Mouse (Mus musculus) adrenal gland, postnatal 36 days (tissue): Measurements from ENCODE around the gene Col18a1. TPM values are rescaled to one million over a fixed set of nuclear protein-coding genes. Genes with fewer than 3 reads are reported as not detected.

Source experiments
- DNase-seq, 2 experiments: peaks; one replicate each; pipeline ENCODE4 v3.0.0; 2021; ENCODE audit warnings: mixed read lengths in 1 of 2
- total RNA-seq, 2 experiments: library from RNA; stranded (reverse); gene quantifications; 2 replicates each; pipeline ENCODE4 v1.2.3; 2021

Col18a1 gene
- total RNA-seq, 2 experiments from 2014 or later: 22.9 to 44.0 TPM

DNA sequence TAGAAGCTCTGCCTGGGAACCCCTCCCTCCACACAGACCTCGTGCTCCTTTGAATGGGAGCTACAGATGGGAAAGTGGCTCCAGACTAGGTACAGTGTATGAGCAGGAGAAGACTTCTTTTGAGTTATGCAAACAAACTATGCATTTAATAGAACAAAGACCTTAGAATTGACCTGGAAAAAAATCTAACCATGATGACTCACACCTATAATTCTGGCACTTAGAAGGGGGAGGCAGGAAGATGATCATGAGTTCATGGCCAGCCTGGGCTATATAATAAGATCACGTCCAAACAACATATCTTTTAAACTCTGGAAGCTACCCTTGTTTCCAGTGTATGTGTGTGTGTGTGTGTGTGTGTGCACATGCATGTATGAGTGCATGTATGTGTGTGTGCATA lies 149.3 kb downstream of the Col18a1 start:
- DNase-seq: no peak

DNA sequence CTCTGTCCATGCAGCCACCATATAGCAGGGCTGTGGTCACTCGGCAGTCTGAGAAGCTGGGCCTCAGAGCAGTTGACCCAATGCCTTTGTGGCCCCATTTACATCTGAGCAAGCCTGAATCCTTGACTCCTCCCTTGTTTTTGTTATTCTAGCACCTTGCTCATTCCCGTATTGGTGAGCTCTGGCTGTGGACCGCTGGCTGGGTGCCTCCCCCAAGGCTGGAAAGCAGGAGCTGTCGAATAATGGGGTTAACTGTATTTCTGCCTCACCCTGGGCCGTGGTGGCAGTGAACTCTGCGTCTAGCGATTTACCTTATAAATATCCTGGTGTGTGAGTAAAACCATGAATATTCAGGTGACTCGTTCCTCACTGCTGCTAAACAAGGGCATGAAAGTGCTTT lies 149.8 kb downstream of the Col18a1 start:
- DNase-seq: no peak

DNA sequence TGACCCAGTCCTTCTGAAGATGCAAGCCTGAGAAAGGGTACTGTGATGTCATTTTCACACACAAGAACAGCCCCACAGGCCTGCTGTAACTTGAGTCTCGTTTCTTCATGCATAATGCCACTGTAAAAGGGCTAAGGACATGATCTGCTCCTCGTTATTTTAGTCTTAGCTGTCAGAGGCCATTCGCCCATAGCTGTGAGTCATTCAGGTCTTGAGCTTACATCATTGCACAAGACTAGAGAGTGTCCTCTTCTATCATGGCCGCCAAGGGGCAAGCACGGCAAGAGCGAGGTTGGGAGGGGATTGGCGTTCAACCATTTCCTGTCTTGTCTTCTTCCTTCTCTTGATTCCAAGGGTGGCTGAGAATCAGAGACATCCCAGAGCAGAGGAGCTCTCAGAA lies 150.3 kb downstream of the Col18a1 start:
- no peak for DNase-seq

DNA sequence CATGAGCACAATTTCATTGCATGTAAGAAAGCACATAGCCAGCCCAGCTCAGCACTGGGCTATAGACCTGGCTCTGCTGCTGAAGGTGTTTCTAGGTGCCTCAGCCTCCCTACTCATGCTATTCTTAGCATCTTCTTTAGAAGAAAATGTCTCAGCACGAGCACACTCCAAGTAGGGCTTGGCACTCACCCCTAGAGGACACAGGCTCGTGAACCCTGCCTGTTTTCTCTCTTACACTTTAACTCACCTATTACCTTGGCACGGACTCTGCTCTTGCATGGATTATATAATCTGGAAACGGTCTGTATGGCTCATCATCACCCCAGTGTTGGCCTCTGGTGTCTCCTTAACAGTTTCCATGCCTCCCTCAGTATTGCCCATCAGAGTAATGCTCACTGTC lies 154.7 kb downstream of the Col18a1 start:
- DNase-seq: no peak

DNA sequence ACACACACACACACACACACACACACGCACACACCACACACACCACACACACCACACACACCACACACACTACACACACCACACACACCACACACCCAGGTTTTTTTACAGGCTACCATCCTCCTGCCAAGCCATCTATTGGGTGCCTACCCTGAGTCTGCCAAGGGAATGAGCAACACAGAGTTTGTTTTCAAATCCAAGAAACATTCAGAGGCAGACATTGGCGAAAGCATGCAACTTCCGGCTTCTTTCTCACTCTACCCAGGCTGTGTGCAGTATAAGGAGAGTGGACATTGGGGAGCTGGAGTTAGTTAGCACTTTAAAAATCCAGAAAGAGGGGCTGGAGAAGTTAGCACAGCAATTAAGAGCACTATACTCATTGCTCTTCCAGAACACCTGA lies 157.7 kb downstream of the Col18a1 start:
- no peak for DNase-seq

DNA sequence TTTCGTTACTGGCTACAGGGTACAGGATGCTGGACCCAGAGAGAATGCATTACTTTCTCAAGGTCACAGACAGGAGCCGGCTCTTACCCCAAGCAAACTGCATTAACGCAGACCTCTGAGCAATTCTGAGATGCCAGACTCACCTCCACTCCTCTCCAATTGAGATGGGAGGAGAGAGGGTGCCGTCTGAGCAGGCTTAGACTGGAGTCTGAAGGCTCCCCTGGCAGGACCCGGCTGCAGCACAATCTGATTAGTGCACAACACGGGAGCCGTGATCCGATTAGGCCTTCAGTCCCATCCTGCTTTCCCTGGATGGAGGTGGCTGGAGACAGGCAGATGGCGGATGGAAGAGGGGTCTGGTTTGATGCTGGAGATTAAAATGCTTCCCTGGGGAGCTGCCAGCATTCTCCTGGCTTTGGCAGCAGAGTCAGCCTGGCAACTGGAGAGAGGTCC lies 158.2 kb downstream of the Col18a1 start:
- DNase-seq: peak; percentile 61 to 64

DNA sequence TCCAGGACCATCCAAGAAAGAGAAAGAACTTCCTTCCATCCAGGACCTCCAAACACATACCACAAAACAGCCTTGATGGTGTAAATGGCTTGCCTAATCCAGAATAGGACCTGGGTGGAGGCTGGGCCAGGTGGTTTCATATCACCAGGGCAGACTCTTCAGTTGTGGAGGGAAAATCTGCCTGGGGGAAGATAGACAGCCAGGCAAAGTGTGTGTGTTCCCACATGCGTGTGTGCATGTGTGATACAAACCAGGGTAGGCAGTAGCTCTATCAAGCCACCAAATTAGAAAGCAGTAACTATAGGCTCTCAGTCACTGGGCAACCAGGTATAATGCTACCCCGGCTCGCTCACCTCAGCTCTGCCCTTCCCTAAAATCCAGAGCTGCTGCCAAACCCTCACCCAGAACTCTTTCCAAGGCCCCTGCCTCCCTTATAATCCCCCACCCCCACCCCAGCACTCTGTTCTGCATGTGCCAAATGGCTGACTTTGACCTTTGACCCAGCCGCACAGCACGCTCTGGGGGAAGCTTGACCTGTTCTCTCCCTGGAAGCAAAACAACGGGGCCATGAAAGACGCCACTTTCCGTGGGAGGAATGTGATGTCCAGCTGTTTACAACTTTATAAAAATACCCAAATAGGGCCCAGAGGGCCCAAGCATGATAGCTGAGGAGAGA lies 158.8 kb downstream of the Col18a1 start:
- DNase-seq: peak in 1 of 2 experiments; percentile 40

DNA sequence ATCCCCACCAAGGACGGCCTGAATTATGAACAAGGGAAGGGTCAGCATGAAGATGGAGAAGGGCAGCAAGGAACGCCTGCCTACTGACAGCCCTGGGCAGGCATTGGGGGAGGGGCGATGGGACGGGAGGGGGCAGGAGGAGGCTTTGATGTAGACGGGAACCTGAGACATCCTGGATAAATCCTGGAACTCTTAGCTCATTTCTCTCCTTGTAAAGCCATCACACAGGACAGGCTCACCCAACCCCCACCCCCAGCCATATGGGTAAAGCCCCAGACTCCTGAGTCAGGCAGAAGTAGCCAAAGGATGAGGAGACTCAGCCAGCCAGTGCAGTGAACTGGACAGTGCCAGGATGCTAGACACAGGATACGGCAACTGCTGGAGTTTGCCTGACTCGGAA lies 161.4 kb downstream of the Col18a1 start:
- no peak for DNase-seq

Other genes starting within 250 kb of the Col18a1 start
- gene Pcbp3, start 204.7 kb downstream of the Col18a1 start, total RNA-seq: 10 to 100 TPM; 22.9 to 32.9 TPM
- gene Slc19a1, start 134.3 kb downstream of the Col18a1 start, total RNA-seq: 10 to 100 TPM; 19.3 to 25.1 TPM
- gene Pofut2, start 92.7 kb upstream of the Col18a1 start, total RNA-seq: 100 to 1,000 TPM in 1 of 2 experiments, 10 to 100 TPM in 1; 69.1 to 108 TPM